Mouse (Mus musculus): ENCODE measurements around the gene Col6a5. TPM values are rescaled to one million over a fixed set of nuclear protein-coding genes. Genes with fewer than 3 reads are reported as not detected.

The Col6a5 gene
- polyA plus RNA-seq, 1 experiment from 2014 or later, result 0.16 TPM

DNA sequence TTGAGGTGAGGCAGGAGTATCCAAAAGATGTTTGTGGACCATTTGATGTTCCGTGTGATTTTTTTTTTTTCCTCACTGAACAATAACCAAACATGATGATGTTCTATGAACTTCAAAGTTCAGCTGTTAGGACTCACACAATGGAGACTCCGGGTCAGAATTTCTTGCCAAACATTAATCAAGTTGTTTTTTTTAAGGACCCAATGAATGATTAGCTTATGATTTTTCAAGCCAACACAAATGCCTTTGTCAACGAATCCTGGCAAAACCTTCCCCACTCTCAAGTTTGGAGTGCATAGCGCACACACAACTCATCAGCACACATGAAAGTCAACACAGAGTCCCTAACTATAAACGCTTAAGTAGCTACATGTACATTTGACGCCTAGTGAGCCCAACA is 139.7 kb downstream of the Col6a5 start:
- no peak for TF ChIP-seq CTCF (IDR thresholded peaks at IDR 0.05; ENCODE audit: low read depth)
- DNase-seq (ENCODE audit: low spot score), result no peak
- 76% methylated on average over 6 of the region's 6 CpGs for WGBS
- H3K36me3 ChIP-seq (ENCODE audit: insufficient read depth, low read length), result no peaks in the 10 kb centered on the region
- H3K4me1 ChIP-seq (replicated peaks; ENCODE audit: insufficient read depth, low read length), result no peaks in the 10 kb centered on the region
- H3K4me2 ChIP-seq (ENCODE audit: low read length), result no peak overlapping the region
- no peak overlapping the region for H3K9ac ChIP-seq (ENCODE audit: low read depth, low read length)
- H3K4me3 ChIP-seq (replicated peaks; ENCODE audit: low read depth, low read length), result no peak overlapping the region
- H3K27ac ChIP-seq, result no peak overlapping the region
- H3K9me3 ChIP-seq (replicated peaks; ENCODE audit: low read length), result no peaks in the 10 kb centered on the region
- no peak for ATAC-seq (replicated peaks; ENCODE audit: low FRiP score, low read depth)
- H3K27me3 ChIP-seq (ENCODE audit: insufficient read depth, low read length), result no peaks in the 10 kb centered on the region

DNA sequence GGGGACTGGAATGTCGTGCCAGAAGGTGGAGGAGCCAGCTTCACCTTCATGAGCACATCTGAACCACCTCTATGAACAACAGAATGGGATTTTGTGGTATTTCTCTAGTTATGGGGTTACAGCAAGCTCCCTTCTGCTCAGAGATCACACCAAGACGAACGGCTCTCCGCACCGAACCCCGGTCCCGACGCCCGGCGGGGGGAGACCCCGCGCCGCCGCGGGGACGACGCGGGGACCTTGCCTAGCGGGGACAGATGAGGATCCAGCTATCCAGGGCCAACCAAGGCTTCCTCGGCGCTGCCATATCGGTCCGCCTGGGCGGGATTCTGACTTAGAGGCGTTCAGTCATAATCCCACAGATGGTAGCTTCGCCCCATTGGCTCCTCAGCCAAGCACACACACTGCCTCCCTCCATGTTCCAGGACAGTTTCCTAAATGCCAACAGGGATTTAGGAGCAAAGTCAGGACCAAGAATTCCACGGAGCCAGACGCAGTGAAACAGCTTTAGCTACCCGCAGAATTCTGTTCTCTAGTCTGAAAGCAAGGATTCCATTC is 141.2 kb downstream of the Col6a5 start:
- no peak overlapping the region for H3K4me3 ChIP-seq (replicated peaks; ENCODE audit: low read depth, low read length)
- no peak overlapping the region for H3K4me2 ChIP-seq (ENCODE audit: low read length)
- DNase-seq (ENCODE audit: low spot score), result no peak
- no peak for TF ChIP-seq CTCF (IDR thresholded peaks at IDR 0.05; ENCODE audit: low read depth)
- H3K9ac ChIP-seq (ENCODE audit: low read depth, low read length), result no peak overlapping the region
- no peak overlapping the region for H3K27ac ChIP-seq
- 81% methylated on average over 29 of the region's 29 CpGs for WGBS
- peak; percentile 71; the same call in 1 of the 2 replicates for ATAC-seq (replicated peaks; ENCODE audit: low FRiP score, low read depth)
- no peaks in the 10 kb centered on the region for H3K36me3 ChIP-seq (ENCODE audit: insufficient read depth, low read length)
- no peaks in the 10 kb centered on the region for H3K9me3 ChIP-seq (replicated peaks; ENCODE audit: low read length)
- no peaks in the 10 kb centered on the region for H3K4me1 ChIP-seq (replicated peaks; ENCODE audit: insufficient read depth, low read length)
- H3K27me3 ChIP-seq (ENCODE audit: insufficient read depth, low read length), result no peaks in the 10 kb centered on the region

DNA sequence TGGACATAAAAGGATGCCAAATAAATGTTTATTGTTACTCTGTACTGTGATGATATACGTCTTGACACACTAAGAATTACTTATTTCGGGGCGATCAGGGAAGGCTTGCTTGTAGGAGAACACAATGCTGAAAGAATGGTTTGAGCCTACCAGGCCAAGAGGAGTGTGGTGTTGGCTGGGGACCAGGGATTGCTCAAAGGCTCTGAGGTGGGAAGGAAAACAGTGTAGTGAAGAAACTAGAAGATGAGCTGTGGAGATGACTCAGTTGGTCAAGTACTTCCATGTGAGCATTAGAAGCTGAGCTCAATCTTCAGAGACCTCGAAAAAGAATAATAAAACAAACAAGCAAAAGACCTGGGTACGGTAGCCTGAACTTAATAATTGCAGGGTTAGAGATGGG is 146.0 kb downstream of the Col6a5 start:
- H3K4me1 ChIP-seq (replicated peaks; ENCODE audit: insufficient read depth, low read length), result no peaks in the 10 kb centered on the region
- no peak for ATAC-seq (replicated peaks; ENCODE audit: low FRiP score, low read depth)
- TF ChIP-seq CTCF (IDR thresholded peaks at IDR 0.05; ENCODE audit: low read depth), result no peak
- H3K4me3 ChIP-seq (replicated peaks; ENCODE audit: low read depth, low read length), result no peak overlapping the region
- H3K36me3 ChIP-seq (ENCODE audit: insufficient read depth, low read length), result no peaks in the 10 kb centered on the region
- H3K9ac ChIP-seq (ENCODE audit: low read depth, low read length), result no peak overlapping the region
- no peaks in the 10 kb centered on the region for H3K9me3 ChIP-seq (replicated peaks; ENCODE audit: low read length)
- WGBS, result 75% methylated on average over 5 of the region's 5 CpGs
- H3K27me3 ChIP-seq (ENCODE audit: insufficient read depth, low read length), result no peaks in the 10 kb centered on the region
- no peak overlapping the region for H3K27ac ChIP-seq
- no peak for DNase-seq (ENCODE audit: low spot score)
- no peak overlapping the region for H3K4me2 ChIP-seq (ENCODE audit: low read length)

DNA sequence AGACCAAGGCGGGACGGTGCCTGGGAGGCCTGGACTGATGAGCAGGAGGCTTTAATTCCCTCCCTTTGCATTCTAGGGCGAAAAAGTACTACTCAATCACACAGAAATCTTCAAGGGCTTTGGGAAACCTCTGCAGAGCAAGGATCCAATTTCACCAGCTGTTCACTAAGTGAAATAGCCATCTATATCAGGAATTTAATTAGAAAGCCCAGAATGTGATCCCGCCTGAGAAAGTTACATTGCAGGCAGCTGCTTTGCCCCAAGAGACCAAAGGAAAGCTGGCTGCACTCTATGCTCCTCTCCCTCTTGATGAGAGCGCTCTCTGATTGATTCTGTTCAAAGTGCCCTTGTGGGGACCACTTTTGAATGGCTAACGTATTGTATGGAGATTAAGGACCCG is 149.0 kb downstream of the Col6a5 start:
- no peaks in the 10 kb centered on the region for H3K4me1 ChIP-seq (replicated peaks; ENCODE audit: insufficient read depth, low read length)

DNA sequence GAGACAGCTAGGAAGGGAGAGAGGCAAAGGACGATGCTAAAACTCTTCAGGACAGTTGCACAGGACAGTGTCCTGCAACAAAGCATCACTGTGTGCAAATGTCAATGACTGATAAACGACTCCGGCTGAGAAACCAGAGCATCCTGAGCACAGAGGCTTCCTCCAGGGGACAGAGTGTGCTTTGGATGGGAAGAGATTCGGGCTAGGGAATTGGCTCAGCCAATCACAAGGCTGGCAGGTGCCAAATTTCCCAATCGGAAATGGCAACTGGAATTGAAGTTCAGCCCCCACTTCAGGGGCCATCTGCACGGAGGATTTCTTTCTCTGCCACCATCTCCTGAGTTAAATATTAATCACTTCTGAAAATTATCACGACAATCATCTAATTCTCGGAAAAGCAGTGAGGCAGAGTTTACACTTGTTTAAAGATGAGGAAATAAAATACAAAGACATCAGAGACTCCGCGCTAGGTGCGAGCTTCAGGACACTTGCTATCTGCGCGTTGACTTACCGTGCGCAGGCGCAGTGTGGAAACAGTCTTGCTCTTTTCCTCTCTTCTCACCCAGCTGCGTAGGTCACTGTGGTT is 151.4 kb downstream of the Col6a5 start:
- Histone ChIP-seq H3K4me1 (replicated peaks; ENCODE audit: insufficient read depth, low read length) (no peaks in the 10 kb centered on the region), H3K36me3 (ENCODE audit: insufficient read depth, low read length) (no peaks in the 10 kb centered on the region), H3K27ac (no peak overlapping the region), H3K27me3 (ENCODE audit: insufficient read depth, low read length) (no peaks in the 10 kb centered on the region), H3K9me3 (replicated peaks; ENCODE audit: low read length) (no peaks in the 10 kb centered on the region), H3K4me3 (replicated peaks; ENCODE audit: low read depth, low read length) (no peak overlapping the region), H3K4me2 (ENCODE audit: low read length) (no peak overlapping the region), H3K9ac (ENCODE audit: low read depth, low read length) (no peak overlapping the region)
- no peak for DNase-seq (ENCODE audit: low spot score)
- 76% methylated on average over 17 of the region's 17 CpGs for WGBS
- TF ChIP-seq CTCF (IDR thresholded peaks at IDR 0.05; ENCODE audit: low read depth), result no peak
- no peak for ATAC-seq (replicated peaks; ENCODE audit: low FRiP score, low read depth)

More for the DNA sequence above, 149.0 kb downstream of the Col6a5 start:
- no peak for ATAC-seq (replicated peaks; ENCODE audit: low FRiP score, low read depth)
- no peak overlapping the region for H3K4me3 ChIP-seq (replicated peaks; ENCODE audit: low read depth, low read length)
- TF ChIP-seq CTCF (IDR thresholded peaks at IDR 0.05; ENCODE audit: low read depth), result no peak
- no peak overlapping the region for H3K4me2 ChIP-seq (ENCODE audit: low read length)
- DNase-seq (ENCODE audit: low spot score), result peak; percentile 73
- WGBS, result 37% methylated on average over 7 of the region's 7 CpGs
- H3K9ac ChIP-seq (ENCODE audit: low read depth, low read length), result no peak overlapping the region
- H3K27me3 ChIP-seq (ENCODE audit: insufficient read depth, low read length), result no peaks in the 10 kb centered on the region
- H3K9me3 ChIP-seq (replicated peaks; ENCODE audit: low read length), result no peaks in the 10 kb centered on the region
- no peaks in the 10 kb centered on the region for H3K36me3 ChIP-seq (ENCODE audit: insufficient read depth, low read length)
- no peak overlapping the region for H3K27ac ChIP-seq

Other genes starting within 250 kb of the Col6a5 start
- 0.19 and 0.21 TPM in 2 replicates for gene Col6a6, start 132.5 kb downstream of the Col6a5 start, polyA plus RNA-seq (2015; fragmentation: Nextera tagmentation; extraction: Ambion mirVana)
- 0.86 and 1.5 TPM in 2 replicates for gene Col6a4, start 136.1 kb upstream of the Col6a5 start, polyA plus RNA-seq (2015; fragmentation: Nextera tagmentation; extraction: Ambion mirVana)
- gene Glyctk, start 197.5 kb upstream of the Col6a5 start, polyA plus RNA-seq (2015; fragmentation: Nextera tagmentation; extraction: Ambion mirVana), result 11.5 and 14.4 TPM in 2 replicates
- 16.9 and 18.5 TPM in 2 replicates for gene Wdr82, start 210.3 kb upstream of the Col6a5 start, polyA plus RNA-seq (2015; fragmentation: Nextera tagmentation; extraction: Ambion mirVana)
- 33.2 and 35.5 TPM in 2 replicates for gene Ppm1m, start 239.1 kb upstream of the Col6a5 start, polyA plus RNA-seq (2015; fragmentation: Nextera tagmentation; extraction: Ambion mirVana)
- gene Twf2, start 242.5 kb upstream of the Col6a5 start, polyA plus RNA-seq (2015; fragmentation: Nextera tagmentation; extraction: Ambion mirVana), result 44.0 and 51.1 TPM in 2 replicates